Mouse (Mus musculus): ENCODE results near the gene Sod3. TPM values are rescaled to one million over a fixed set of nuclear protein-coding genes. Genes with fewer than 3 reads are reported as not detected.

Sod3 gene
- polyA plus RNA-seq, 1 experiment from 2014 or later = 11.3 TPM

GRCm38 (mm10) chr5:52386016-52386415 is 22.4 kb downstream of the Sod3 start:
- Histone ChIP-seq H3K27me3 (replicated peaks; ENCODE audit: control insufficient read depth, insufficient read depth, low read length) (no peaks in the 10 kb centered on the region), H3K36me3 (ENCODE audit: control insufficient read depth, insufficient read depth) (0 out of 2 replicates have a peak, but pooled peaks cover 3% of the 10 kb centered on the region), H3K4me2 (replicated peaks; ENCODE audit: low read depth) (no peak overlapping the region), H3K9me3 (ENCODE audit: control insufficient read depth) (no peaks in the 10 kb centered on the region), H3K9ac (ENCODE audit: low read depth, low read length) (no peak overlapping the region), H3K4me1 (replicated peaks; ENCODE audit: control insufficient read depth, insufficient read depth, low read length) (no peaks in the 10 kb centered on the region), H3K4me3 (ENCODE audit: low read depth, low read length) (no peak overlapping the region), H3K27ac (ENCODE audit: low read depth, low read length) (no peak overlapping the region)
- TF ChIP-seq CTCF (IDR thresholded peaks at IDR 0.05; ENCODE audit: low read depth) = no peak
- 75% methylated on average over 2 of the region's 2 CpGs for WGBS
- no peak for ATAC-seq

GRCm38 (mm10) chr5:52388092-52388749 is 24.6 kb downstream of the Sod3 start:
- no peaks in the 10 kb centered on the region for H3K4me1 ChIP-seq (replicated peaks; ENCODE audit: control insufficient read depth, insufficient read depth, low read length)
- 75% methylated on average over 7 of the region's 7 CpGs for WGBS

GRCm38 (mm10) chr5:52390381-52390780 is 26.8 kb downstream of the Sod3 start:
- Histone ChIP-seq H3K27me3 (replicated peaks; ENCODE audit: control insufficient read depth, insufficient read depth, low read length) (no peaks in the 10 kb centered on the region), H3K4me1 (replicated peaks; ENCODE audit: control insufficient read depth, insufficient read depth, low read length) (no peaks in the 10 kb centered on the region), H3K27ac (ENCODE audit: low read depth, low read length) (no peak overlapping the region), H3K9me3 (ENCODE audit: control insufficient read depth) (no peaks in the 10 kb centered on the region), H3K4me2 (replicated peaks; ENCODE audit: low read depth) (no peak overlapping the region), H3K9ac (ENCODE audit: low read depth, low read length) (no peak overlapping the region), H3K4me3 (ENCODE audit: low read depth, low read length) (no peak overlapping the region), H3K36me3 (ENCODE audit: control insufficient read depth, insufficient read depth) (0 out of 2 replicates have a peak, but pooled peaks cover 3% of the 10 kb centered on the region)
- 93% methylated on average over 6 of the region's 6 CpGs for WGBS
- TF ChIP-seq CTCF (IDR thresholded peaks at IDR 0.05; ENCODE audit: low read depth) = no peak
- no peak for ATAC-seq

More at GRCm38 (mm10) chr5:52388092-52388749, 24.6 kb downstream of the Sod3 start:
- no peak for ATAC-seq
- Histone ChIP-seq H3K9me3 (ENCODE audit: control insufficient read depth) (no peaks in the 10 kb centered on the region), H3K27me3 (replicated peaks; ENCODE audit: control insufficient read depth, insufficient read depth, low read length) (no peaks in the 10 kb centered on the region), H3K4me3 (ENCODE audit: low read depth, low read length) (no peak overlapping the region), H3K27ac (ENCODE audit: low read depth, low read length) (no peak overlapping the region), H3K36me3 (ENCODE audit: control insufficient read depth, insufficient read depth) (0 out of 2 replicates have a peak, but pooled peaks cover 3% of the 10 kb centered on the region), H3K9ac (ENCODE audit: low read depth, low read length) (no peak overlapping the region), H3K4me2 (replicated peaks; ENCODE audit: low read depth) (no peak overlapping the region)
- TF ChIP-seq CTCF (IDR thresholded peaks at IDR 0.05; ENCODE audit: low read depth) = no peak

- Histone ChIP-seq H3K4me1 (replicated peaks; ENCODE audit: control insufficient read depth, insufficient read depth, low read length) (no peaks in the 10 kb centered on the region), H3K4me2 (replicated peaks; ENCODE audit: low read depth) (no peak overlapping the region), H3K9ac (ENCODE audit: low read depth, low read length) (no peak overlapping the region), H3K27me3 (replicated peaks; ENCODE audit: control insufficient read depth, insufficient read depth, low read length) (no peaks in the 10 kb centered on the region), H3K9me3 (ENCODE audit: control insufficient read depth) (no peaks in the 10 kb centered on the region), H3K4me3 (ENCODE audit: low read depth, low read length) (no peak overlapping the region), H3K36me3 (ENCODE audit: control insufficient read depth, insufficient read depth) (0 out of 2 replicates have a peak, but pooled peaks cover 3% of the 10 kb centered on the region), H3K27ac (ENCODE audit: low read depth, low read length) (no peak overlapping the region)
- WGBS = 79% methylated on average over 16 of the region's 16 CpGs
- TF ChIP-seq CTCF (IDR thresholded peaks at IDR 0.05; ENCODE audit: low read depth) = no peak
- ATAC-seq = no peak
Observed at GRCm38 (mm10) chr5:52391471-52391870, 27.9 kb downstream of the Sod3 start.

GRCm38 (mm10) chr5:52393756-52394155 is 30.2 kb downstream of the Sod3 start:
- no peak overlapping the region for H3K4me3 ChIP-seq (ENCODE audit: low read depth, low read length)
- H3K36me3 ChIP-seq (ENCODE audit: control insufficient read depth, insufficient read depth) = 0 out of 2 replicates have a peak, but pooled peaks cover 3% of the 10 kb centered on the region
- ATAC-seq = no peak
- no peaks in the 10 kb centered on the region for H3K4me1 ChIP-seq (replicated peaks; ENCODE audit: control insufficient read depth, insufficient read depth, low read length)
- no peak overlapping the region for H3K27ac ChIP-seq (ENCODE audit: low read depth, low read length)
- H3K9ac ChIP-seq (ENCODE audit: low read depth, low read length) = no peak overlapping the region
- H3K4me2 ChIP-seq (replicated peaks; ENCODE audit: low read depth) = no peak overlapping the region
- WGBS = 86% methylated on average over 4 of the region's 4 CpGs
- no peak for TF ChIP-seq CTCF (IDR thresholded peaks at IDR 0.05; ENCODE audit: low read depth)
- no peaks in the 10 kb centered on the region for H3K9me3 ChIP-seq (ENCODE audit: control insufficient read depth)
- H3K27me3 ChIP-seq (replicated peaks; ENCODE audit: control insufficient read depth, insufficient read depth, low read length) = no peaks in the 10 kb centered on the region

GRCm38 (mm10) chr5:52404373-52404772 is 40.8 kb downstream of the Sod3 start:
- 88% methylated on average over 8 of the region's 8 CpGs for WGBS
- no peaks in the 10 kb centered on the region for H3K9me3 ChIP-seq (ENCODE audit: control insufficient read depth)
- ATAC-seq = no peak

More at GRCm38 (mm10) chr5:52404373-52404772, 40.8 kb downstream of the Sod3 start:
- H3K4me1 ChIP-seq (replicated peaks; ENCODE audit: control insufficient read depth, insufficient read depth, low read length) = no peaks in the 10 kb centered on the region
- H3K27ac ChIP-seq (ENCODE audit: low read depth, low read length) = no peak overlapping the region
- H3K36me3 ChIP-seq (ENCODE audit: control insufficient read depth, insufficient read depth) = no peaks in the 10 kb centered on the region; the same call in 1 of the 2 replicates
- no peaks in the 10 kb centered on the region for H3K27me3 ChIP-seq (replicated peaks; ENCODE audit: control insufficient read depth, insufficient read depth, low read length)
- no peak overlapping the region for H3K4me2 ChIP-seq (replicated peaks; ENCODE audit: low read depth)
- H3K4me3 ChIP-seq (ENCODE audit: low read depth, low read length) = no peak overlapping the region
- no peak for TF ChIP-seq CTCF (IDR thresholded peaks at IDR 0.05; ENCODE audit: low read depth)
- no peak overlapping the region for H3K9ac ChIP-seq (ENCODE audit: low read depth, low read length)

Measured in intestine, postnatal 0 days (tissue).